Mouse (Mus musculus) stomach, embryonic 14.5 days (tissue): ENCODE data around the gene Trpv5. TPM values are rescaled to one million over a fixed set of nuclear protein-coding genes. Genes with fewer than 3 reads are reported as not detected.

ENCODE experiments used
- ATAC-seq: fragments of 200-750 bp; cut with Nextera tagmentation; 2 replicates; pipeline ENCODE4 v1.8.0; 2017; ENCODE audit warnings: low read depth, moderate TSS enrichment; ENCODE audit not compliant: insufficient number of reproducible peaks, insufficient read depth, low FRiP score
- H3K27ac ChIP-seq: fragments of 300-500 bp; sonication (generic); 2 replicates; pipeline ENCODE4 v1.5.1; 2014; ENCODE audit warnings: mild to moderate bottlenecking, low read length, moderate library complexity, mixed read lengths
- H3K27me3 ChIP-seq: fragments of 300-500 bp; sonication (generic); 2 replicates; pipeline ENCODE4 v1.6.1; 2014; ENCODE audit warnings: low read length, control low read depth, mixed read lengths; ENCODE audit not compliant: control insufficient read depth, insufficient read depth
- H3K36me3 ChIP-seq: fragments of 300-500 bp; sonication (generic); 2 replicates; pipeline ENCODE4 v1.6.1; 2014; ENCODE audit warnings: mild to moderate bottlenecking, control low read depth, low read length, moderate library complexity, mixed read lengths; ENCODE audit not compliant: control insufficient read depth, insufficient read depth
- H3K4me1 ChIP-seq: fragments of 300-500 bp; sonication (generic); 2 replicates; pipeline ENCODE4 v1.6.1; 2014; ENCODE audit warnings: low read length, control low read depth, mixed read lengths; ENCODE audit not compliant: control insufficient read depth, insufficient read depth
- H3K4me2 ChIP-seq: fragments of 300-500 bp; sonication (generic); replicated peaks from 2 replicates; pipeline ENCODE4 v1.6.1; 2014; ENCODE audit warnings: low read depth, low read length, control low read depth
- H3K4me3 ChIP-seq: fragments of 300-500 bp; sonication (generic); 2 replicates; pipeline ENCODE4 v1.5.1; 2014; ENCODE audit warnings: low read depth, low read length, control low read depth
- H3K9ac ChIP-seq: fragments of 300-500 bp; sonication (generic); replicated peaks from 2 replicates; pipeline ENCODE4 v1.6.1; 2014; ENCODE audit warnings: low read depth, mild to moderate bottlenecking, control low read depth, low read length, moderate library complexity, mixed read lengths
- H3K9me3 ChIP-seq: fragments of 300-500 bp; sonication (generic); 2 replicates; pipeline ENCODE4 v1.6.1; 2016; ENCODE audit warnings: low read depth, low read length, control low read depth; ENCODE audit not compliant: control insufficient read depth
- WGBS: fragments of 180-500 bp; shearing (Covaris S2); extraction: QIAGEN DNeasy Blood & Tissue Kit; methylation state at CpG from one replicate; pipeline ENCODE4 v1.1.7; 2014; 5-methylcytosine and 5-hydroxymethylcytosine counted together
- polyA plus RNA-seq: library from polyadenylated mRNA; unstranded; fragments of >200 nt; fragmentation: Nextera tagmentation; extraction: Ambion mirVana; gene quantifications from 2 replicates; pipeline ENCODE4 v1.2.1, GENCODE M21; 2014

Trpv5 gene
- polyA plus RNA-seq, 1 experiment from 2014 or later, result not detected

DNA sequence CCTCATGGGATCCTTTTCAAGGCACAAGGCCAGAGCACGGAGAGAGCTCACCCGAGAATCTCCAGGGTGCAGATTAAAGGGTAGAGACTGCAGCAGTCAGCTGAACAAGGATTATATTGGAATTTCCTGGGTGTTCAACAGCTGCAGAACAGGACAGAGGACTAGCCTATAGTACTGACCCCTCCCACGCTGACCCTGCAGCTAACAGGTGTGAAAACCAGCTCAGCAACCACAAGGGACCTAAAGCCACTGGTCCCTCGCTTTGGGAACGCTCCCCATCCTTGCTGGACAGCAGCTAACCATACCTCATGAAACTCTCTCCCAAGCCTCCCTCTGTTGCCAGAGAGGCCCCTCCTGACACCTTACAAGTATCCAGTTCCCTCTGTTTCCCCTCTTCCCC lies 72.9 kb downstream of the Trpv5 start:
- no peaks in the 10 kb centered on the region for H3K9me3 ChIP-seq
- H3K27me3 ChIP-seq, result no peaks in the 10 kb centered on the region
- H3K36me3 ChIP-seq, result no peaks in the 10 kb centered on the region
- H3K27ac ChIP-seq, result no peak overlapping the region
- no peak overlapping the region for H3K4me3 ChIP-seq
- 68% methylated on average over 5 of the region's 5 CpGs for WGBS
- 0 out of 2 replicates have a peak, but pooled peaks cover 4% of the 10 kb centered on the region for H3K4me1 ChIP-seq
- no peak for ATAC-seq
- no peak overlapping the region for H3K4me2 ChIP-seq
- H3K9ac ChIP-seq, result no peak overlapping the region

DNA sequence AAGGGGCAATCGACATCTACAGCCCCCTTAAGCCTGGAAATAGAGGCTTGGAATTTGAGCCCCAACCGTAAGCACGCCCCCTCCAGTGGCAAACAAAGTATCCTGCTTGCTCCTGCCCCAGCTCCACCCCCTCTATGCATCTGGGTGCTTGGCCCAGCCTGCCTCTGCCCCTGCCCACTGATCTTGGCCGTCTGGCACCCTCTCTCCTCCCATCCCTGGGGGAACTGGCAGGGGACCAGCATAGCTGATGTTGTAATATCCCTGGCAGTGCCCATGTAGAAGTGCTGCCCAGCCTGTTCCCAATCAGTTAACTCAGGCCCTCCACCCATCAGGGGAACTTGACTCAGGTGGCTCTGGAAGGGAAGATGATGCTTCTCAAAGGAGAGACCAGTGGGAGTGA lies 74.4 kb downstream of the Trpv5 start:
- H3K9me3 ChIP-seq, result no peaks in the 10 kb centered on the region
- WGBS, result 9% methylated on average over 4 of the region's 4 CpGs
- 0 out of 2 replicates have a peak overlapping the region, but pooled peaks have one; percentile 63 for H3K9ac ChIP-seq

DNA sequence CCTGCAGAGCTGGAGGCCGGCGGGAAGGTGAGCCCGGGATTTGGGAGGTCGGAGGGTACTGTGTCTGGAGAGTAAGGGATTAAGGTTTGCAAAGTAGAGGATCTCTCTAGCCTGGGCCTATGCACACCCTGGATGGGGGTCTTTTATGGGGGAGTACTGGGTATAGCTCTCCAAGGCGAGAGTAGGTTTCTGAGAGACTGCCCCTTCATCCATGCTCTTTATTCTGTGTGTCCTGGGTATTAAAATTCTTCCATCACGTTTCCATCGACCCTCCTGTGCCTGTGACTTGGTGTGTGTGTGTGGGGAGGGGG lies 74.8 kb downstream of the Trpv5 start:
- Histone ChIP-seq H3K27me3 (no peaks in the 10 kb centered on the region), H3K9me3 (no peaks in the 10 kb centered on the region), H3K36me3 (no peaks in the 10 kb centered on the region), H3K27ac (peak overlapping the region; percentile 91), H3K4me3 (peak overlapping the region; percentile 69), H3K4me1 (0 out of 2 replicates have a peak, but pooled peaks cover 4% of the 10 kb centered on the region), H3K9ac (peak overlapping the region; percentile 63), H3K4me2 (peak overlapping the region; percentile 92)
- ATAC-seq, result 0 out of 2 replicates have a peak, but pooled peaks have one; percentile 16
- 1% methylated on average over 7 of the region's 7 CpGs for WGBS

More for the DNA sequence above, 74.4 kb downstream of the Trpv5 start:
- Histone ChIP-seq H3K27ac (no peak overlapping the region), H3K4me3 (peak overlapping the region; percentile 69; the same call in 1 of the 2 replicates), H3K36me3 (no peaks in the 10 kb centered on the region), H3K4me1 (0 out of 2 replicates have a peak, but pooled peaks cover 4% of the 10 kb centered on the region), H3K4me2 (peak overlapping the region; percentile 92), H3K27me3 (no peaks in the 10 kb centered on the region)
- no peak for ATAC-seq

DNA sequence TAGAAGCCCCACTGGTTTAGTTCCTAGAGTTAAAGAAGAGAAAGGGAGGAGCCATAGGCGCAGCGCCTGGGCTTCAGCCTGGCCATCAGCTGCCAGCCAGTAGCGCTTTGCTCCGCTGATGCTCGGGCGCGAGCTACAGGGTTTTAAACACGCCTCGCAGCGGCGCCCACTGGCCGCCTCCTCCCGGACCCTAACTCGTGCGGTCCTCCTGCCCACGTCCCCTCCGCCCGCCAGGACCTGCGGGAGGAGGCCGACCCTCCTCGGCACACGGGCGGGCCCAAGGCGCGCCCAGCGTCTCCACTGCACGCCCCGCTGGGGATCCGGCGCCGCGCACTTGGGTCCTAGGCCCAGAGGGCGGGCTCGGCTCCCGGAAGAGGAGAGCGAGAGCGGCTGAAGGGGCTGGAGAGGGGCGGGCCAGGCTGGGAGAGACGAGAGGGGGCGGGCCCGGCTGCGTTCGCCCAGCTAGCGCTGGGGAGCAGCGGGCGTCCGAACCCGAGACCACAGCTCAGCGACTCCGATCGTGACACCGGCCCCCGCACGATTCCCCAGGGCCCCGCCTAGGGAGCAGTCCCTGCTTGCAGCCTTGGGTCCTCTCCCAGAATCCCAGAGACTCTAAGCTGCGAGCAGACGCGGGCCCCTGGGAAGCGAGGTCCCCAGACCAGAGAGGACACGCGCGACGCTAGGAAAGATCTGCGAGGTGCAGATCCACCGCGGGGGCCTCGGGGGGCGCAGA lies 75.3 kb downstream of the Trpv5 start, which contains the start of gene Ephb6:
TSS of gene Ephb6 (plus strand) at position 422 of the 733 bp plus-strand sequence.
- H3K9me3 ChIP-seq, result no peaks in the 10 kb centered on the region
- peak within 1 kb of the TSS; percentile 91 for H3K27ac ChIP-seq
- ATAC-seq, result peak; percentile 95
- 0 out of 2 replicates have a peak, but pooled peaks cover 4% of the 10 kb centered on the region for H3K4me1 ChIP-seq
- WGBS, result under 1% methylated on average over 67 of the region's 68 CpGs
- no peaks in the 10 kb centered on the region for H3K27me3 ChIP-seq
- peak within 1 kb of the TSS; percentile 63 for H3K9ac ChIP-seq
- peak within 1 kb of the TSS; percentile 92 for H3K4me2 ChIP-seq
- no peaks in the 10 kb centered on the region for H3K36me3 ChIP-seq
- peak within 1 kb of the TSS; percentile 69 for H3K4me3 ChIP-seq

DNA sequence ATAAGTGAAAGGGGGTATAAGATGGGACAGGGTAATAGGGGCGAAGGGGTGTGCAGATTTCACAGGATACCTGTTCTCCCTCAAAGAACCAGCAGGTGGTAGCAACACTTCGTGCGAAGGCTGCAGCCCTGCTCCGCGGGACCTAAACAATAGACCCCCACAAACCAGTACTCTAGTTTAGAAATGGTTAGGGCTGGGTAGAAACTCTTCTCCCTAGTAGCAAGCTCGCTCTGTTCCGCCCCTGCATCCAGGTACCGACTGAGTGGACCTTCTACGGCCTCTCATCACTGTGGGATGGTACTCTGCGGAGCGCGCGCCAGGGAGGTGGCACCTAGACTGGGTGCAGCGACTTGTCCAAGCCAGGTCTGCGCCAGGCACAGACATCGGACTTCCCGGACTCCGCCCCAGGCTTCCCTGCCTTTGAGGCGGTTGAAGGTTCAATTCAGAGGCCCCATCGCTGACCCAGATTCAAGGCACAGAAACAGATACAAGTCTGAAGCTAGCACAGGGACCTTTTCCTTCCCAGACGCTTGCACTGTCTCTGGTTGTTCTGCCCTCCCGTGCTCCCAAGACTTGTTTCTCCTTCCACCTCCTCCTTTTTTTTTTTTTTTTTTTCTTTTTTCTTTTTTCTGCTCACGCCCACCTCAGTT lies 76.0 kb downstream of the Trpv5 start:
- ATAC-seq, result peak; percentile 68
- H3K4me3 ChIP-seq, result peak overlapping the region; percentile 69
- no peaks in the 10 kb centered on the region for H3K27me3 ChIP-seq
- under 1% methylated on average over 22 of the region's 23 CpGs for WGBS
- H3K27ac ChIP-seq, result peak overlapping the region; percentile 91
- peak overlapping the region; percentile 92 for H3K4me2 ChIP-seq
- H3K9ac ChIP-seq, result peak overlapping the region; percentile 63
- H3K9me3 ChIP-seq, result no peaks in the 10 kb centered on the region
- H3K36me3 ChIP-seq, result no peaks in the 10 kb centered on the region
- 0 out of 2 replicates have a peak, but pooled peaks cover 4% of the 10 kb centered on the region for H3K4me1 ChIP-seq

Other genes starting within 250 kb of the Trpv5 start
- 1.2 TPM in 1 of 2 replicates, not detected in the other for gene Gm10334, start 234.6 kb downstream of the Trpv5 start, polyA plus RNA-seq
- 3.3 TPM in 1 of 2 replicates, not detected in the other for gene Prss1, start 221.8 kb downstream of the Trpv5 start, polyA plus RNA-seq
- 6.5 TPM in 1 of 2 replicates, not detected in the other for gene Prss2, start 159.0 kb downstream of the Trpv5 start, polyA plus RNA-seq
- 11.7 and 11.8 TPM in 2 replicates for gene Ephb6, start 75.3 kb downstream of the Trpv5 start, polyA plus RNA-seq
- gene Trpv6, start 44.4 kb downstream of the Trpv5 start, polyA plus RNA-seq, result 5.7 and 6.7 TPM in 2 replicates
- gene Llcfc1, start 3.7 kb upstream of the Trpv5 start, polyA plus RNA-seq, result 0.48 TPM in 1 of 2 replicates, not detected in the other
- gene Kel, start 23.6 kb upstream of the Trpv5 start, polyA plus RNA-seq, result 1.2 and 1.5 TPM in 2 replicates
- gene Olfr459, start 94.4 kb upstream of the Trpv5 start, polyA plus RNA-seq, result not detected in 2 replicates
- not detected in 2 replicates for gene Pip, start 166.8 kb upstream of the Trpv5 start, polyA plus RNA-seq
- not detected in 2 replicates for gene Sval2, start 172.2 kb upstream of the Trpv5 start, polyA plus RNA-seq